Mouse (Mus musculus) stomach, embryonic 14.5 days (tissue): ENCODE data around the gene Mast1. TPM values are rescaled to one million over a fixed set of nuclear protein-coding genes. Genes with fewer than 3 reads are reported as not detected.

ENCODE experiments used
- ATAC-seq: fragments of 200-750 bp; cut with Nextera tagmentation; 2 replicates; pipeline ENCODE4 v1.8.0; 2017; ENCODE audit warnings: low read depth, moderate TSS enrichment; ENCODE audit not compliant: insufficient number of reproducible peaks, insufficient read depth, low FRiP score
- H3K27ac ChIP-seq: fragments of 300-500 bp; sonication (generic); 2 replicates; pipeline ENCODE4 v1.5.1; 2014; ENCODE audit warnings: mild to moderate bottlenecking, low read length, moderate library complexity, mixed read lengths
- H3K27me3 ChIP-seq: fragments of 300-500 bp; sonication (generic); 2 replicates; pipeline ENCODE4 v1.6.1; 2014; ENCODE audit warnings: low read length, control low read depth, mixed read lengths; ENCODE audit not compliant: control insufficient read depth, insufficient read depth
- H3K36me3 ChIP-seq: fragments of 300-500 bp; sonication (generic); 2 replicates; pipeline ENCODE4 v1.6.1; 2014; ENCODE audit warnings: mild to moderate bottlenecking, control low read depth, low read length, moderate library complexity, mixed read lengths; ENCODE audit not compliant: control insufficient read depth, insufficient read depth
- H3K4me1 ChIP-seq: fragments of 300-500 bp; sonication (generic); 2 replicates; pipeline ENCODE4 v1.6.1; 2014; ENCODE audit warnings: low read length, control low read depth, mixed read lengths; ENCODE audit not compliant: control insufficient read depth, insufficient read depth
- H3K4me2 ChIP-seq: fragments of 300-500 bp; sonication (generic); replicated peaks from 2 replicates; pipeline ENCODE4 v1.6.1; 2014; ENCODE audit warnings: low read depth, low read length, control low read depth
- H3K4me3 ChIP-seq: fragments of 300-500 bp; sonication (generic); 2 replicates; pipeline ENCODE4 v1.5.1; 2014; ENCODE audit warnings: low read depth, low read length, control low read depth
- H3K9ac ChIP-seq: fragments of 300-500 bp; sonication (generic); replicated peaks from 2 replicates; pipeline ENCODE4 v1.6.1; 2014; ENCODE audit warnings: low read depth, mild to moderate bottlenecking, control low read depth, low read length, moderate library complexity, mixed read lengths
- H3K9me3 ChIP-seq: fragments of 300-500 bp; sonication (generic); 2 replicates; pipeline ENCODE4 v1.6.1; 2016; ENCODE audit warnings: low read depth, low read length, control low read depth; ENCODE audit not compliant: control insufficient read depth
- whole genome bisulfite sequencing: fragments of 180-500 bp; shearing (Covaris S2); extraction: QIAGEN DNeasy Blood & Tissue Kit; methylation state at CpG from one replicate; pipeline ENCODE4 v1.1.7; 2014; 5-methylcytosine and 5-hydroxymethylcytosine counted together
- microRNA-seq: library from miRNA; unstranded; fragments of <30 nt; microRNA quantifications from one replicate; pipeline ENCODE4, GENCODE M21; 2016
- polyA plus RNA-seq: library from polyadenylated mRNA; unstranded; fragments of >200 nt; fragmentation: Nextera tagmentation; extraction: Ambion mirVana; gene quantifications from 2 replicates; pipeline ENCODE4 v1.2.1, GENCODE M21; 2014

Gene Mast1
- polyA plus RNA-seq, 1 experiment from 2014 or later, result 2.2 TPM

DNA sequence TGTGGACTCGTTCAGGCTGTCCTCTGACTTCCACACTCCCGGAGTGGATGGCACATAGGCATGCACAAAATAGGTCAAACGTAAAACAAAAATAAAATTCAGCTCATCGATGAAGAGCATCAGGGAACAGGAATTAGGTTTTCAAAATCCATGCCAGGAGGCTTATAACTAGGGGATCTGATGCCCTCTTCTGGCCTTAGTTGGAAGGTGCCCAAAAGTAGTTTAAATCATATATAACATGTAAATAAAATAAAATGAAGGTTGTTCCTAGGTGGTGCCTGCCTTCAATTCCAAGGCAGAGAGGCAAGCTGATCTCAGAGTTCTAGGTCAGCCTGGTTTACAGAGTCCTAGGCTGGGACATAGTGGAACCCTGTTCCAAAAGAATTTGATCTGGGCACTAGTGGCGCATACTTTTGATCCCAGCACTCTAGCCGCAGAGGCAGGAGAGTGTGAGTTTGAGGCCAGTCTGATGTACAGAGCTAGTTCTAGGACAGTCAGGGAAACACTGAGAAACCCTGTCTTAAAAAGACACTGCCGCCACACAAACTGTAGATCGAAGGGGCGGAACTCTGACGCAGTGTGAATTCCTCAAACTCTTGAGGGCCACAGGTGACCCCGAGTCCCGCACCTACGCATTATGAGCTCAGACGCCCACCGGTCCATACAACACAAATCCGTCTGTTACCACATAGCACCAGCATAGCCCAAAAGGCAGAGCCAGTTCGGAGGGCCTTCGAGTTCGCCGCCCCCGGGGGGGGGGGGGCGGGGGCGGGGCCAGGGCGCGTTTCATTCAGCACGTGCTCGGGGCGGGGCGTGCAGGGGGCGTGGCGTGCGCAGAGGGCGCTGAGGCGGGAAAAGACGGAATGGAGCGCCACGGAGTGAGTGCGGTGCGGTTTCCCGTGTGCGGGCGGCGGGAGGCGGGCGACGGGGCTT, 65.5 kb downstream of the Mast1 start, which contains the start of gene Syce2:
Syce2 (plus strand) TSS at position 736 of the 933 bp plus-strand sequence.
- Histone ChIP-seq H3K4me2 (peak within 1 kb of the TSS; percentile 99), H3K9me3 (no peaks in the 10 kb centered on the region), H3K4me1 (peaks cover 9% of the 10 kb centered on the region; the same call in 1 of the 2 replicates), H3K27ac (no peak within 1 kb of the TSS), H3K27me3 (no peaks in the 10 kb centered on the region), H3K9ac (peak within 1 kb of the TSS; percentile 45; the same call in 1 of the 2 replicates), H3K4me3 (peak within 1 kb of the TSS; percentile 49), H3K36me3 (peaks cover 24% of the 10 kb centered on the region)
- WGBS, result 15% methylated on average over 35 of the region's 46 CpGs
- peak; percentile 75 for ATAC-seq

Small RNAs within 50 kb of the gene (microRNA-seq; reads per million reads assigned to microRNA genes)
- gene Gm24197 (not detected), gene Mir7069 (1.8 reads per million)

Other genes with a start within 250 kb of the Mast1 start
- 25.1 and 25.7 TPM in 2 replicates for gene Nacc1, start 249.5 kb downstream of the Mast1 start, polyA plus RNA-seq
- 4.6 and 5.0 TPM in 2 replicates for gene Lyl1, start 235.9 kb downstream of the Mast1 start, polyA plus RNA-seq
- 2.8 and 5.0 TPM in 2 replicates for gene G430095P16Rik, start 214.4 kb downstream of the Mast1 start, polyA plus RNA-seq
- gene Nfix, start 137.0 kb downstream of the Mast1 start, polyA plus RNA-seq, result 37.8 and 40.5 TPM in 2 replicates
- gene Dand5, start 114.5 kb downstream of the Mast1 start, polyA plus RNA-seq, result 7.1 and 7.6 TPM in 2 replicates
- 49.5 and 50.5 TPM in 2 replicates for gene Gadd45gip1, start 105.8 kb downstream of the Mast1 start, polyA plus RNA-seq
- 119 and 125 TPM in 2 replicates for gene Rad23a, start 96.7 kb downstream of the Mast1 start, polyA plus RNA-seq
- 669 and 791 TPM in 2 replicates for gene Calr, start 90.4 kb downstream of the Mast1 start, polyA plus RNA-seq
- gene Farsa, start 80.4 kb downstream of the Mast1 start, polyA plus RNA-seq, result 83.7 and 88.9 TPM in 2 replicates
- 65.4 and 77.8 TPM in 2 replicates for gene Syce2, start 65.2 kb downstream of the Mast1 start, polyA plus RNA-seq
- 29.3 and 30.8 TPM in 2 replicates for gene Gcdh, start 43.4 kb downstream of the Mast1 start, polyA plus RNA-seq
- 2.3 and 2.4 TPM in 2 replicates for gene Klf1, start 35.4 kb downstream of the Mast1 start, polyA plus RNA-seq
- 14.7 and 17.9 TPM in 2 replicates for gene Dnase2a, start 28.8 kb downstream of the Mast1 start, polyA plus RNA-seq
- gene Rtbdn, start 9.6 kb upstream of the Mast1 start, polyA plus RNA-seq, result 0.20 TPM in 1 of 2 replicates, not detected in the other
- not detected in 2 replicates for gene Gm49661, start 32.1 kb upstream of the Mast1 start, polyA plus RNA-seq
- 799 and 888 TPM in 2 replicates for gene Prdx2, start 32.2 kb upstream of the Mast1 start, polyA plus RNA-seq
- 114 and 125 TPM in 2 replicates for gene Rnaseh2a, start 32.4 kb upstream of the Mast1 start, polyA plus RNA-seq
- gene Junb, start 41.4 kb upstream of the Mast1 start, polyA plus RNA-seq, result 16.9 and 23.4 TPM in 2 replicates
- gene Hook2, start 53.2 kb upstream of the Mast1 start, polyA plus RNA-seq, result 34.5 and 34.6 TPM in 2 replicates
- gene Best2, start 77.2 kb upstream of the Mast1 start, polyA plus RNA-seq, result 0.29 and 0.38 TPM in 2 replicates
- 101 and 103 TPM in 2 replicates for gene Asna1, start 87.9 kb upstream of the Mast1 start, polyA plus RNA-seq
- gene Trir, start 89.5 kb upstream of the Mast1 start, polyA plus RNA-seq, result 132 and 136 TPM in 2 replicates
- 19.0 and 26.5 TPM in 2 replicates for gene Tnpo2, start 99.6 kb upstream of the Mast1 start, polyA plus RNA-seq
- 31.9 and 32.6 TPM in 2 replicates for gene Fbxw9, start 122.7 kb upstream of the Mast1 start, polyA plus RNA-seq
- gene Gm5741, start 130.6 kb upstream of the Mast1 start, polyA plus RNA-seq, result not detected in 2 replicates
- 51.9 and 53.9 TPM in 2 replicates for gene Dhps, start 134.4 kb upstream of the Mast1 start, polyA plus RNA-seq
- gene Wdr83os, start 143.4 kb upstream of the Mast1 start, polyA plus RNA-seq, result 144 and 153 TPM in 2 replicates
- gene Wdr83, start 143.9 kb upstream of the Mast1 start, polyA plus RNA-seq, result 45.0 and 46.4 TPM in 2 replicates
- 41.5 and 45.9 TPM in 2 replicates for gene Man2b1, start 145.9 kb upstream of the Mast1 start, polyA plus RNA-seq
- 1.7 and 2.9 TPM in 2 replicates for gene Zfp791, start 185.7 kb upstream of the Mast1 start, polyA plus RNA-seq
- gene Cks1brt, start 214.6 kb upstream of the Mast1 start, polyA plus RNA-seq, result not detected in 2 replicates